Mouse (Mus musculus) forebrain, embryonic 16.5 days (tissue): ENCODE results near the gene Unc45b. TPM values are rescaled to one million over a fixed set of nuclear protein-coding genes. Genes with fewer than 3 reads are reported as not detected.
"Not testable (repeated sequence)": the region's sequence is repeated elsewhere in the genome, so short reads cannot be mapped to it uniquely, and the experiment has no call there.

ENCODE experiments used
- ATAC-seq: fragments of 200-750 bp; cut with Nextera tagmentation; 2 replicates; pipeline ENCODE4 v1.8.0; 2017; ENCODE audit warnings: mild to moderate bottlenecking, moderate library complexity
- H3K27ac ChIP-seq: fragments of 300-500 bp; sonication (generic); 2 replicates; pipeline ENCODE4 v1.5.1; 2014; ENCODE audit warnings: low read length, control low read depth
- H3K27me3 ChIP-seq: fragments of 300-500 bp; sonication (generic); replicated peaks from 2 replicates; pipeline ENCODE4 v1.6.1; 2014; ENCODE audit warnings: low read length; ENCODE audit not compliant: control insufficient read depth, insufficient read depth
- H3K36me3 ChIP-seq: fragments of 300-500 bp; sonication (generic); 2 replicates; pipeline ENCODE4 v1.6.1; 2014; ENCODE audit not compliant: control insufficient read depth, insufficient read depth
- H3K4me1 ChIP-seq: fragments of 300-500 bp; sonication (generic); replicated peaks from 2 replicates; pipeline ENCODE4 v1.6.1; 2014; ENCODE audit warnings: low read length; ENCODE audit not compliant: control insufficient read depth, insufficient read depth
- H3K4me2 ChIP-seq: fragments of 300-500 bp; sonication (generic); 2 replicates; pipeline ENCODE4 v1.6.1; 2014; ENCODE audit warnings: mild to moderate bottlenecking, low read length, control low read depth
- H3K4me3 ChIP-seq: fragments of 300-500 bp; sonication (generic); replicated peaks from 2 replicates; pipeline ENCODE4 v1.5.1; 2014; ENCODE audit warnings: mild to moderate bottlenecking, low read length, control low read depth
- H3K9ac ChIP-seq: fragments of 300-500 bp; sonication (generic); replicated peaks from 2 replicates; pipeline ENCODE4 v1.6.1; 2014; ENCODE audit warnings: low read depth, low read length, control low read depth
- H3K9me3 ChIP-seq: fragments of 300-500 bp; sonication (generic); 2 replicates; pipeline ENCODE4 v1.6.1; 2016; ENCODE audit warnings: low read length; ENCODE audit not compliant: control insufficient read depth
- WGBS: fragments of 180-500 bp; shearing (Covaris S2); extraction: QIAGEN DNeasy Blood & Tissue Kit; methylation state at CpG from one replicate; pipeline ENCODE4 v1.1.7; 2014; 5-methylcytosine and 5-hydroxymethylcytosine counted together
- polyA plus RNA-seq: library from polyadenylated mRNA; unstranded; fragments of >200 nt; fragmentation: Nextera tagmentation; extraction: Ambion mirVana; gene quantifications from 2 replicates; pipeline ENCODE4 v1.2.1, GENCODE M21; 2015

Unc45b gene
- polyA plus RNA-seq, 1 experiment from 2014 or later = 1.6 TPM

GRCm38 (mm10) chr11:82907651-82908607 is 2.4 kb upstream of the Unc45b start, which contains the start of gene Nle1:
Nle1 (minus strand) TSS chr11:82908411.
- ATAC-seq = peak; percentile 92
- Histone ChIP-seq H3K36me3 (peaks cover 12% of the 10 kb centered on the region), H3K9me3 (no peaks in the 10 kb centered on the region), H3K4me3 (peak within 1 kb of the TSS; percentile 81), H3K4me1 (peaks cover 10% of the 10 kb centered on the region), H3K27ac (no peak within 1 kb of the TSS; the same call in 1 of the 2 replicates), H3K4me2 (peak within 1 kb of the TSS; percentile 65), H3K9ac (peak within 1 kb of the TSS; percentile 79), H3K27me3 (no peaks in the 10 kb centered on the region)
- WGBS = 1% methylated on average over 71 of the region's 73 CpGs

- 51% methylated on average over 10 of the region's 10 CpGs for WGBS
- Histone ChIP-seq H3K4me3 (peak overlapping the region; percentile 81), H3K9me3 (no peaks in the 10 kb centered on the region), H3K36me3 (peaks cover 8% of the 10 kb centered on the region), H3K27me3 (no peaks in the 10 kb centered on the region), H3K27ac (no peak overlapping the region), H3K4me2 (peak overlapping the region; percentile 65), H3K9ac (no peak overlapping the region; the same call in 1 of the 2 replicates), H3K4me1 (peaks cover 10% of the 10 kb centered on the region)
- peak; percentile 7; the same call in 1 of the 2 replicates for ATAC-seq
Measured at GRCm38 (mm10) chr11:82908608-82908989, 1.8 kb upstream of the Unc45b start.

GRCm38 (mm10) chr11:82910679-82911389 is 484 bp downstream of the Unc45b start:
- Histone ChIP-seq H3K27ac (no peak overlapping the region), H3K4me3 (no peak overlapping the region), H3K27me3 (no peaks in the 10 kb centered on the region), H3K36me3 (no peaks in the 10 kb centered on the region), H3K4me2 (no peak overlapping the region), H3K4me1 (peaks cover 12% of the 10 kb centered on the region), H3K9me3 (no peaks in the 10 kb centered on the region), H3K9ac (no peak overlapping the region)
- 83% methylated on average over 11 of the region's 11 CpGs for WGBS
- ATAC-seq = no peak

DNA sequence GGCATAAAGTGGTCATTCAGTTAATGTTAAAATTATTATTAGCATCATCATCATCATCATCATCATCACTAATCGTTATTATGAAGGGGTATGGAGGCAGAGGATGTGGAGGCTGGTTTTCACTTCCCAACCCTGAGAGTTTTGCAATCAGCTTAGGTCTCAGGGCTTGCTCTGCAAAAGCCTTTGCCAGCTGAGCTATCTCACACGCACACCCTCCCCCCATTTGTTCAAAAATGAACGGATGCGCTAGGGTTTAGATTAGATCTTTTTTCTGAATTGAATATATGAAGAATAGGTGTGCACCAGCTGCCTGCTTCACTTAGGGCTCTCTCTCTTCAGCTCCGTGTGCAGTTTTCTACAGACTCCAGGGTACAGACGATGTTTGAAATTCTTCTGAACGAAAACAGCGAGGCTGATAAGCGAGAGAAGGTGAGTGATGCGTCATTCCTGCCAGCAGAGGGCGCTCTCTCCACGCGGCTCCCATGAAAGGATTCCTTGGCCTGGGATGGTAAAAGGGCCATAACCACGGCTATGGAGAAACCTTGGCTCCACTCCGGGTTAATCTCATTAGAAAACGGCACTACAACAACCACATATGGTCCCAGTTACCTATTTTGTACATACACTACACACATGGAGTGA is 4.5 kb downstream of the Unc45b start:
- 8% methylated on average over 16 of the region's 16 CpGs for WGBS
- ATAC-seq = peak; percentile 66

GRCm38 (mm10) chr11:82920768-82921167 is 10.4 kb downstream of the Unc45b start:
- 69% methylated on average over 10 of the region's 10 CpGs for WGBS
- Histone ChIP-seq H3K9me3 (no peaks in the 10 kb centered on the region), H3K4me3 (no peak overlapping the region), H3K9ac (no peak overlapping the region), H3K4me2 (no peak overlapping the region), H3K4me1 (no peaks in the 10 kb centered on the region), H3K36me3 (no peaks in the 10 kb centered on the region), H3K27me3 (0 out of 2 replicates have a peak, but pooled peaks cover 2% of the 10 kb centered on the region), H3K27ac (no peak overlapping the region)
- no peak for ATAC-seq

More for the DNA sequence above, 4.5 kb downstream of the Unc45b start:
- Histone ChIP-seq H3K4me2 (peak overlapping the region; percentile 48), H3K9ac (peak overlapping the region; percentile 30; the same call in 1 of the 2 replicates), H3K9me3 (no peaks in the 10 kb centered on the region), H3K4me1 (0 out of 2 replicates have a peak, but pooled peaks cover 2% of the 10 kb centered on the region), H3K27me3 (0 out of 2 replicates have a peak, but pooled peaks cover 2% of the 10 kb centered on the region), H3K36me3 (no peaks in the 10 kb centered on the region), H3K4me3 (0 out of 2 replicates have a peak overlapping the region, but pooled peaks have one; percentile 21), H3K27ac (no peak overlapping the region)

- H3K27me3 ChIP-seq = 0 out of 2 replicates have a peak, but pooled peaks cover 2% of the 10 kb centered on the region
- WGBS = 76% methylated on average over 4 of the region's 4 CpGs
- no peak overlapping the region for H3K9ac ChIP-seq
- H3K9me3 ChIP-seq = no peaks in the 10 kb centered on the region
- no peaks in the 10 kb centered on the region for H3K36me3 ChIP-seq
- no peak overlapping the region for H3K4me3 ChIP-seq
- H3K4me1 ChIP-seq = no peaks in the 10 kb centered on the region
- no peak for ATAC-seq
- H3K27ac ChIP-seq = no peak overlapping the region
- no peak overlapping the region for H3K4me2 ChIP-seq
Measured at GRCm38 (mm10) chr11:82921691-82922090, 11.3 kb downstream of the Unc45b start.

- not testable (repeated sequence) for H3K36me3 ChIP-seq, H3K27me3 ChIP-seq, H3K9me3 ChIP-seq, H3K4me1 ChIP-seq, H3K4me2 ChIP-seq, H3K27ac ChIP-seq, H3K9ac ChIP-seq, ATAC-seq, H3K4me3 ChIP-seq
- 89% methylated on average over 6 of the region's 6 CpGs for WGBS
Measured at GRCm38 (mm10) chr11:82923910-82924309, 13.6 kb downstream of the Unc45b start.

DNA sequence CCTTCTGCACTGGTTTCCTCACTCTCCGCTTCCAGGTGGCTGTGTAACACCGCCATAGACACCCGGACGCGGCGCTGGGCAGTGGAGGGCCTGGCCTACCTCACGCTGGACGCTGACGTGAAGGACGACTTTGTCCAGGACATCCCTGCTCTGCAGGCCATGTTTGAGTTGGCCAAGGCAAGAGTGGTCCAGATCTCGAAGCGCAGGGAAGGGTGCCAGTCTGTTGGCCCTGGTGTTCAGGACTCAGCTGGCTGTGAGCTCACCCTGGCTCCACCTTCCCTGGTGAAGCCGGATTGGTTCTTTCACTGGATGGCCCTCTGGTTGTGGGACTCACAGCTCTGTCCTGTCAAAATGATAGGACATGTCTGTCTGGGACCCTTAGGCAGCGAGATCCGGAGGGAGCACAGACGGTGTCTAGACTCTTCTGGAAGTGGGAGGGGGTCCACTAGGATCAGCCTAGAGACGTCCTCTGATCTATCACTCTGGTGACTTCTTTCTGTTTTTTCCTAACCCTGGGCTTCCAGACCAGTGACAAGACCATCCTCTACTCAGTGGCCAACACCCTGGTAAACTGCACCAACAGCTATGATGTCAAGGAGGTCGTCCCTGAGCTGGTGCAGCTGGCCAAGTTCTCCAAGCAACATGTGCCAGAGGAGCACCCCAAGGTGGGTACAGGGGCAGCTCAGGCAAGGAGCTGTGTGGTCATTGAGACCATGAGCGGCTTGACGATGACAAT is 18.7 kb downstream of the Unc45b start:
- Histone ChIP-seq H3K4me3 (no peak overlapping the region), H3K27me3 (peaks cover 25% of the 10 kb centered on the region), H3K9ac (no peak overlapping the region), H3K36me3 (no peaks in the 10 kb centered on the region), H3K4me2 (no peak overlapping the region), H3K9me3 (no peaks in the 10 kb centered on the region), H3K4me1 (peaks cover 17% of the 10 kb centered on the region), H3K27ac (no peak overlapping the region)
- WGBS = 25% methylated on average over 20 of the region's 20 CpGs
- ATAC-seq = no peak
